Mouse (Mus musculus) stomach, embryonic 14.5 days (tissue): ENCODE results near the gene Erc2. TPM values are rescaled to one million over a fixed set of nuclear protein-coding genes. Genes with fewer than 3 reads are reported as not detected.
A peak's percentile ranks its signal among the peaks of the same experiment; 100 is the strongest.

ENCODE experiments used
- ATAC-seq: fragments of 200-750 bp; cut with Nextera tagmentation; 2 replicates; pipeline ENCODE4 v1.8.0; 2017; ENCODE audit warnings: low read depth, moderate TSS enrichment; ENCODE audit not compliant: insufficient number of reproducible peaks, insufficient read depth, low FRiP score
- H3K27ac ChIP-seq: fragments of 300-500 bp; sonication (generic); 2 replicates; pipeline ENCODE4 v1.5.1; 2014; ENCODE audit warnings: mild to moderate bottlenecking, low read length, moderate library complexity, mixed read lengths
- H3K27me3 ChIP-seq: fragments of 300-500 bp; sonication (generic); 2 replicates; pipeline ENCODE4 v1.6.1; 2014; ENCODE audit warnings: low read length, control low read depth, mixed read lengths; ENCODE audit not compliant: control insufficient read depth, insufficient read depth
- H3K36me3 ChIP-seq: fragments of 300-500 bp; sonication (generic); 2 replicates; pipeline ENCODE4 v1.6.1; 2014; ENCODE audit warnings: mild to moderate bottlenecking, control low read depth, low read length, moderate library complexity, mixed read lengths; ENCODE audit not compliant: control insufficient read depth, insufficient read depth
- H3K4me1 ChIP-seq: fragments of 300-500 bp; sonication (generic); 2 replicates; pipeline ENCODE4 v1.6.1; 2014; ENCODE audit warnings: low read length, control low read depth, mixed read lengths; ENCODE audit not compliant: control insufficient read depth, insufficient read depth
- H3K4me2 ChIP-seq: fragments of 300-500 bp; sonication (generic); replicated peaks from 2 replicates; pipeline ENCODE4 v1.6.1; 2014; ENCODE audit warnings: low read depth, low read length, control low read depth
- H3K4me3 ChIP-seq: fragments of 300-500 bp; sonication (generic); 2 replicates; pipeline ENCODE4 v1.5.1; 2014; ENCODE audit warnings: low read depth, low read length, control low read depth
- H3K9ac ChIP-seq: fragments of 300-500 bp; sonication (generic); replicated peaks from 2 replicates; pipeline ENCODE4 v1.6.1; 2014; ENCODE audit warnings: low read depth, mild to moderate bottlenecking, control low read depth, low read length, moderate library complexity, mixed read lengths
- H3K9me3 ChIP-seq: fragments of 300-500 bp; sonication (generic); 2 replicates; pipeline ENCODE4 v1.6.1; 2016; ENCODE audit warnings: low read depth, low read length, control low read depth; ENCODE audit not compliant: control insufficient read depth
- WGBS: fragments of 180-500 bp; shearing (Covaris S2); extraction: QIAGEN DNeasy Blood & Tissue Kit; methylation state at CpG from one replicate; pipeline ENCODE4 v1.1.7; 2014; 5-methylcytosine and 5-hydroxymethylcytosine counted together
- polyA plus RNA-seq: library from polyadenylated mRNA; unstranded; fragments of >200 nt; fragmentation: Nextera tagmentation; extraction: Ambion mirVana; gene quantifications from 2 replicates; pipeline ENCODE4 v1.2.1, GENCODE M21; 2014

Gene Erc2
- polyA plus RNA-seq, 1 experiment from 2014 or later, result 7.7 TPM

DNA sequence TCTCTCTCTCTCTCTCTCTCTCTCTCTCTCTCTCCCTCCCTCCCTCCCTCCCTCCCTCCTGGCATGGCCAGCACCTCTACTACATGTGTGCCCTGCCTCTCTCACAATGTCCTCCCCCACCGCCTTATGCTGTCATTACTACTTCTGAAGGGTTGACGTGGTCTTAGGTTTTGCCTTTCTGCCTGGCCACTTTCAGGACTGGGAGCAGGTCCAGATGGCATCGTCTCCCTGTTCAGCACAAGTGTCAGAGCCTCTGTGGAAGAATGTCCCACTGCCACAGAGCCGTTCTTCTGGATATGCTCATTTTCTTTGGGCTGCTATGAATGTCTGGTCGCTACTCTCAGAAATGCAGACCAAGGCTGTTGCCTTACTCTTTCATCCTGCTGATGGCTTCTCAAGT lies 671.7 kb downstream of the Erc2 start:
- H3K27ac ChIP-seq, result no peak overlapping the region
- no peak for ATAC-seq
- no peak overlapping the region for H3K4me2 ChIP-seq
- no peak overlapping the region for H3K9ac ChIP-seq
- no peaks in the 10 kb centered on the region for H3K27me3 ChIP-seq
- H3K4me3 ChIP-seq, result no peak overlapping the region
- 84% methylated on average over 5 of the region's 5 CpGs for WGBS
- H3K36me3 ChIP-seq, result no peaks in the 10 kb centered on the region
- 0 out of 2 replicates have a peak, but pooled peaks cover 12% of the 10 kb centered on the region for H3K4me1 ChIP-seq
- no peaks in the 10 kb centered on the region for H3K9me3 ChIP-seq

GRCm38 (mm10) chr14:28295145-28295544 lies 672.9 kb downstream of the Erc2 start:
- WGBS, result 14% methylated on average over 4 of the region's 4 CpGs
- H3K4me1 ChIP-seq, result peaks cover 16% of the 10 kb centered on the region; the same call in 1 of the 2 replicates
- H3K4me2 ChIP-seq, result no peak overlapping the region

GRCm38 (mm10) chr14:28300095-28300494 lies 677.9 kb downstream of the Erc2 start:
- 45% methylated on average over 6 of the region's 6 CpGs for WGBS
- Histone ChIP-seq H3K9me3 (no peaks in the 10 kb centered on the region), H3K27me3 (no peaks in the 10 kb centered on the region), H3K27ac (no peak overlapping the region), H3K4me1 (peaks cover 15% of the 10 kb centered on the region; the same call in 1 of the 2 replicates), H3K4me3 (no peak overlapping the region), H3K36me3 (no peaks in the 10 kb centered on the region), H3K4me2 (no peak overlapping the region), H3K9ac (no peak overlapping the region)
- no peak for ATAC-seq

More at GRCm38 (mm10) chr14:28295145-28295544, 672.9 kb downstream of the Erc2 start:
- H3K4me3 ChIP-seq, result no peak overlapping the region
- H3K9ac ChIP-seq, result no peak overlapping the region
- H3K36me3 ChIP-seq, result no peaks in the 10 kb centered on the region
- no peak overlapping the region; the same call in 1 of the 2 replicates for H3K27ac ChIP-seq
- H3K9me3 ChIP-seq, result no peaks in the 10 kb centered on the region
- peak; percentile 53; the same call in 1 of the 2 replicates for ATAC-seq
- no peaks in the 10 kb centered on the region for H3K27me3 ChIP-seq

- H3K9ac ChIP-seq, result no peak overlapping the region
- no peak for ATAC-seq
- WGBS, result 55% methylated on average over 5 of the region's 5 CpGs
- no peaks in the 10 kb centered on the region for H3K9me3 ChIP-seq
- H3K27me3 ChIP-seq, result no peaks in the 10 kb centered on the region
- H3K4me1 ChIP-seq, result peaks cover 7% of the 10 kb centered on the region; the same call in 1 of the 2 replicates
- H3K27ac ChIP-seq, result no peak overlapping the region
- H3K4me2 ChIP-seq, result no peak overlapping the region
- no peak overlapping the region for H3K4me3 ChIP-seq
- H3K36me3 ChIP-seq, result no peaks in the 10 kb centered on the region
Observed at GRCm38 (mm10) chr14:28301251-28301650, 679.0 kb downstream of the Erc2 start.

GRCm38 (mm10) chr14:28304131-28304530 lies 681.9 kb downstream of the Erc2 start:
- H3K36me3 ChIP-seq, result no peaks in the 10 kb centered on the region
- 64% methylated on average over 5 of the region's 5 CpGs for WGBS
- no peak overlapping the region for H3K4me2 ChIP-seq
- no peak for ATAC-seq
- H3K4me1 ChIP-seq, result peaks cover 4% of the 10 kb centered on the region; the same call in 1 of the 2 replicates
- no peak overlapping the region for H3K4me3 ChIP-seq
- no peaks in the 10 kb centered on the region for H3K27me3 ChIP-seq
- H3K9me3 ChIP-seq, result no peaks in the 10 kb centered on the region
- no peak overlapping the region for H3K9ac ChIP-seq
- H3K27ac ChIP-seq, result no peak overlapping the region

- Histone ChIP-seq H3K4me2 (no peak overlapping the region), H3K9ac (no peak overlapping the region), H3K36me3 (no peaks in the 10 kb centered on the region), H3K27ac (no peak overlapping the region), H3K27me3 (no peaks in the 10 kb centered on the region), H3K4me1 (peaks cover 4% of the 10 kb centered on the region), H3K9me3 (no peaks in the 10 kb centered on the region), H3K4me3 (no peak overlapping the region)
- no peak for ATAC-seq
- WGBS, result 67% methylated on average over 1 of the region's 1 CpGs
Observed at GRCm38 (mm10) chr14:28308661-28309060, 686.4 kb downstream of the Erc2 start.

GRCm38 (mm10) chr14:28316851-28317250 lies 694.6 kb downstream of the Erc2 start:
- no peaks in the 10 kb centered on the region for H3K9me3 ChIP-seq
- no peaks in the 10 kb centered on the region for H3K27me3 ChIP-seq
- peaks cover 14% of the 10 kb centered on the region for H3K4me1 ChIP-seq
- no peaks in the 10 kb centered on the region for H3K36me3 ChIP-seq
- H3K27ac ChIP-seq, result no peak overlapping the region
- no peak overlapping the region for H3K9ac ChIP-seq
- 88% methylated on average over 7 of the region's 7 CpGs for WGBS
- no peak overlapping the region for H3K4me3 ChIP-seq
- ATAC-seq, result no peak
- H3K4me2 ChIP-seq, result no peak overlapping the region

- Histone ChIP-seq H3K27ac (no peak overlapping the region; the same call in 1 of the 2 replicates), H3K4me3 (no peak overlapping the region), H3K9me3 (no peaks in the 10 kb centered on the region), H3K27me3 (no peaks in the 10 kb centered on the region), H3K36me3 (no peaks in the 10 kb centered on the region), H3K9ac (no peak overlapping the region), H3K4me1 (peaks cover 8% of the 10 kb centered on the region; the same call in 1 of the 2 replicates), H3K4me2 (no peak overlapping the region)
- ATAC-seq, result no peak
- WGBS, result 71% methylated on average over 5 of the region's 5 CpGs
Observed at GRCm38 (mm10) chr14:28321916-28322534, 699.8 kb downstream of the Erc2 start.

DNA sequence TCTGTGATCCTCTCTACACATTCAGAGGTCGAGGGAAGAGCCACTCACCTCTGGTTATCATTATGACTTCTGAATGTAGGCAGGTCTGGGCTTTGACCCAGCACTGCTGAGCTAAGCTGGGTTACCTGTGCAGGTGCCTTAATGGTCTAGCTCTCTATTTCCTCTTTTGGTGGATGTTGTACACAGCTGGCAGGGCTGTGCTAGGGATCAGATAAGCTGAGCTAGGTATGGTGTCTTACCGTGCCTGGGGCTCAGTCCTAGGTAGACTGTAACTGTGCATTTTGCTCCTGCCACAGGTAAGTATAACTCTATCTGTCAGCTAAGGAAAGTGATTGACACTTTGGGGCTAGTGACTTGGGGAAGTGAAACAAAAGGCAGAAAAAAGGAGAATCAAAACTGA lies 701.0 kb downstream of the Erc2 start:
- no peaks in the 10 kb centered on the region for H3K36me3 ChIP-seq
- WGBS, result 72% methylated on average over 2 of the region's 2 CpGs
- H3K9ac ChIP-seq, result no peak overlapping the region
- peaks cover 8% of the 10 kb centered on the region; the same call in 1 of the 2 replicates for H3K4me1 ChIP-seq
- H3K4me3 ChIP-seq, result no peak overlapping the region
- H3K4me2 ChIP-seq, result no peak overlapping the region
- H3K27ac ChIP-seq, result no peak overlapping the region
- no peaks in the 10 kb centered on the region for H3K9me3 ChIP-seq
- ATAC-seq, result no peak
- no peaks in the 10 kb centered on the region for H3K27me3 ChIP-seq
